Mouse (Mus musculus) midbrain, embryonic 13.5 days (tissue): ENCODE measurements around the gene Ust. TPM values are rescaled to one million over a fixed set of nuclear protein-coding genes. Genes with fewer than 3 reads are reported as not detected.

Experiments used
- ATAC-seq: fragments of 200-750 bp; cut with Nextera tagmentation; 2 replicates; pipeline ENCODE4 v1.8.0; 2017; ENCODE audit warnings: mild to moderate bottlenecking, moderate TSS enrichment, moderate library complexity
- H3K27ac ChIP-seq: fragments of 300-500 bp; sonication (generic); 2 replicates; pipeline ENCODE4 v1.5.1; 2015; ENCODE audit warnings: inconsistent platforms, mild to moderate bottlenecking, moderate library complexity
- H3K27me3 ChIP-seq: fragments of 300-500 bp; sonication (generic); 2 replicates; pipeline ENCODE4 v1.6.1; 2015; ENCODE audit warnings: mild to moderate bottlenecking, inconsistent platforms
- H3K36me3 ChIP-seq: fragments of 300-500 bp; sonication (generic); 2 replicates; pipeline ENCODE4 v1.6.1; 2015; ENCODE audit warnings: mild to moderate bottlenecking, inconsistent platforms
- H3K4me1 ChIP-seq: fragments of 300-500 bp; sonication (generic); replicated peaks from 2 replicates; pipeline ENCODE4 v1.6.1; 2015; ENCODE audit warnings: inconsistent platforms
- H3K4me2 ChIP-seq: fragments of 300-500 bp; sonication (generic); replicated peaks from 2 replicates; pipeline ENCODE4 v1.6.1; 2015; ENCODE audit warnings: moderate library complexity, mild to moderate bottlenecking, inconsistent platforms
- H3K4me3 ChIP-seq: fragments of 300-500 bp; sonication (generic); replicated peaks from 2 replicates; pipeline ENCODE4 v1.5.1; 2015; ENCODE audit warnings: mild to moderate bottlenecking, inconsistent platforms
- H3K9ac ChIP-seq: fragments of 300-500 bp; sonication (generic); replicated peaks from 2 replicates; pipeline ENCODE4 v1.6.1; 2015; ENCODE audit warnings: mild to moderate bottlenecking, inconsistent platforms
- H3K9me3 ChIP-seq: fragments of 300-500 bp; sonication (generic); 2 replicates; pipeline ENCODE4 v1.6.1; 2016; ENCODE audit warnings: mild to moderate bottlenecking, inconsistent platforms
- whole genome bisulfite sequencing: fragments of 180-500 bp; shearing (Covaris S2); methylation state at CpG from one replicate; pipeline ENCODE4 v1.1.7; 2015; 5-methylcytosine and 5-hydroxymethylcytosine counted together
- polyA plus RNA-seq: library from polyadenylated mRNA; unstranded; fragments of >200 nt; fragmentation: Nextera tagmentation; extraction: Ambion mirVana; gene quantifications from 2 replicates; pipeline ENCODE4 v1.2.1, GENCODE M21; 2015

The Ust gene
- polyA plus RNA-seq, 1 experiment from 2014 or later, result 2.7 TPM

- Histone ChIP-seq H3K4me2 (no peak overlapping the region), H3K4me3 (no peak overlapping the region), H3K27me3 (no peaks in the 10 kb centered on the region), H3K36me3 (no peaks in the 10 kb centered on the region), H3K27ac (no peak overlapping the region), H3K9me3 (no peaks in the 10 kb centered on the region), H3K9ac (no peak overlapping the region), H3K4me1 (no peaks in the 10 kb centered on the region)
- ATAC-seq, result no peak
- WGBS, result 94% methylated on average over 4 of the region's 4 CpGs
Measured at GRCm38 (mm10) chr10:8405141-8405540, 113.5 kb downstream of the Ust start.

GRCm38 (mm10) chr10:8392226-8392625, 126.4 kb downstream of the Ust start:
- no peak overlapping the region for H3K4me3 ChIP-seq
- H3K27me3 ChIP-seq, result no peaks in the 10 kb centered on the region
- 85% methylated on average over 2 of the region's 2 CpGs for WGBS
- H3K27ac ChIP-seq, result no peak overlapping the region
- ATAC-seq, result no peak
- H3K4me1 ChIP-seq, result peaks cover 5% of the 10 kb centered on the region; the same call in 1 of the 2 replicates
- H3K36me3 ChIP-seq, result no peaks in the 10 kb centered on the region
- H3K9ac ChIP-seq, result no peak overlapping the region
- H3K4me2 ChIP-seq, result no peak overlapping the region
- H3K9me3 ChIP-seq, result no peaks in the 10 kb centered on the region

- Histone ChIP-seq H3K27me3 (no peaks in the 10 kb centered on the region), H3K4me3 (no peak overlapping the region), H3K9me3 (no peaks in the 10 kb centered on the region), H3K36me3 (no peaks in the 10 kb centered on the region), H3K9ac (no peak overlapping the region), H3K4me2 (no peak overlapping the region), H3K27ac (no peak overlapping the region), H3K4me1 (peaks cover 5% of the 10 kb centered on the region; the same call in 1 of the 2 replicates)
- 25% methylated on average over 4 of the region's 4 CpGs for WGBS
- ATAC-seq, result 0 out of 2 replicates have a peak, but pooled peaks have one; percentile 24
Measured at GRCm38 (mm10) chr10:8391264-8391748, 127.3 kb downstream of the Ust start.

- ATAC-seq, result no peak
- Histone ChIP-seq H3K4me1 (peaks cover 5% of the 10 kb centered on the region; the same call in 1 of the 2 replicates), H3K27ac (no peak overlapping the region), H3K4me2 (no peak overlapping the region), H3K36me3 (no peaks in the 10 kb centered on the region), H3K27me3 (no peaks in the 10 kb centered on the region), H3K4me3 (no peak overlapping the region), H3K9ac (no peak overlapping the region), H3K9me3 (no peaks in the 10 kb centered on the region)
- WGBS, result 79% methylated on average over 7 of the region's 7 CpGs
Measured at GRCm38 (mm10) chr10:8388239-8388638, 130.4 kb downstream of the Ust start.

- H3K4me1 ChIP-seq, result no peaks in the 10 kb centered on the region
- no peak overlapping the region for H3K9ac ChIP-seq
- H3K36me3 ChIP-seq, result no peaks in the 10 kb centered on the region
- H3K4me2 ChIP-seq, result no peak overlapping the region
- WGBS, result 81% methylated on average over 10 of the region's 10 CpGs
- H3K27ac ChIP-seq, result no peak overlapping the region
- no peaks in the 10 kb centered on the region for H3K27me3 ChIP-seq
- no peak for ATAC-seq
- no peak overlapping the region for H3K4me3 ChIP-seq
- H3K9me3 ChIP-seq, result no peaks in the 10 kb centered on the region
Measured at GRCm38 (mm10) chr10:8369894-8370500, 148.6 kb downstream of the Ust start.

- no peak for ATAC-seq
- Histone ChIP-seq H3K4me1 (peaks cover 7% of the 10 kb centered on the region; the same call in 1 of the 2 replicates), H3K4me3 (no peak overlapping the region), H3K36me3 (no peaks in the 10 kb centered on the region), H3K9ac (no peak overlapping the region), H3K27me3 (no peaks in the 10 kb centered on the region), H3K27ac (no peak overlapping the region), H3K4me2 (no peak overlapping the region), H3K9me3 (no peaks in the 10 kb centered on the region)
- WGBS, result 23% methylated on average over 1 of the region's 1 CpGs
Measured at GRCm38 (mm10) chr10:8365816-8366215, 152.8 kb downstream of the Ust start.

GRCm38 (mm10) chr10:8364182-8364581, 154.4 kb downstream of the Ust start:
- WGBS, result 7% methylated on average over 3 of the region's 3 CpGs
- no peak for ATAC-seq
- Histone ChIP-seq H3K4me1 (peaks cover 7% of the 10 kb centered on the region; the same call in 1 of the 2 replicates), H3K27ac (no peak overlapping the region), H3K36me3 (no peaks in the 10 kb centered on the region), H3K4me3 (no peak overlapping the region), H3K4me2 (no peak overlapping the region), H3K27me3 (no peaks in the 10 kb centered on the region), H3K9me3 (no peaks in the 10 kb centered on the region), H3K9ac (no peak overlapping the region)

GRCm38 (mm10) chr10:8363281-8363680, 155.3 kb downstream of the Ust start:
- Histone ChIP-seq H3K27ac (no peak overlapping the region), H3K27me3 (no peaks in the 10 kb centered on the region), H3K9ac (no peak overlapping the region), H3K36me3 (no peaks in the 10 kb centered on the region), H3K4me1 (peaks cover 7% of the 10 kb centered on the region; the same call in 1 of the 2 replicates), H3K4me2 (no peak overlapping the region), H3K4me3 (no peak overlapping the region), H3K9me3 (no peaks in the 10 kb centered on the region)
- ATAC-seq, result no peak
- WGBS, result 31% methylated on average over 8 of the region's 8 CpGs

- Histone ChIP-seq H3K36me3 (no peaks in the 10 kb centered on the region), H3K27me3 (no peaks in the 10 kb centered on the region), H3K4me2 (no peak overlapping the region), H3K9me3 (no peaks in the 10 kb centered on the region), H3K4me1 (no peaks in the 10 kb centered on the region), H3K27ac (no peak overlapping the region), H3K4me3 (no peak overlapping the region), H3K9ac (no peak overlapping the region)
- WGBS, result 84% methylated on average over 15 of the region's 15 CpGs
- no peak for ATAC-seq
Measured at GRCm38 (mm10) chr10:8358286-8359045, 160.2 kb downstream of the Ust start.

GRCm38 (mm10) chr10:8353534-8353933, 165.1 kb downstream of the Ust start:
- Histone ChIP-seq H3K9me3 (no peaks in the 10 kb centered on the region; the same call in 1 of the 2 replicates), H3K27ac (no peak overlapping the region), H3K4me1 (no peaks in the 10 kb centered on the region), H3K36me3 (no peaks in the 10 kb centered on the region), H3K27me3 (no peaks in the 10 kb centered on the region), H3K4me3 (no peak overlapping the region), H3K9ac (no peak overlapping the region), H3K4me2 (no peak overlapping the region)
- WGBS, result 90% methylated on average over 4 of the region's 4 CpGs
- no peak for ATAC-seq

- ATAC-seq, result no peak
- no peaks in the 10 kb centered on the region; the same call in 1 of the 2 replicates for H3K9me3 ChIP-seq
- H3K9ac ChIP-seq, result no peak overlapping the region
- H3K4me1 ChIP-seq, result no peaks in the 10 kb centered on the region
- H3K27ac ChIP-seq, result no peak overlapping the region
- H3K4me3 ChIP-seq, result no peak overlapping the region
- H3K27me3 ChIP-seq, result no peaks in the 10 kb centered on the region
- no peaks in the 10 kb centered on the region for H3K36me3 ChIP-seq
- WGBS, result 93% methylated on average over 7 of the region's 7 CpGs
- no peak overlapping the region for H3K4me2 ChIP-seq
Measured at GRCm38 (mm10) chr10:8350626-8351025, 168.0 kb downstream of the Ust start.

- H3K36me3 ChIP-seq, result no peaks in the 10 kb centered on the region
- H3K9ac ChIP-seq, result no peak overlapping the region
- 67% methylated on average over 5 of the region's 5 CpGs for WGBS
- no peak overlapping the region for H3K4me2 ChIP-seq
- no peaks in the 10 kb centered on the region for H3K4me1 ChIP-seq
- ATAC-seq, result no peak
- H3K27me3 ChIP-seq, result no peaks in the 10 kb centered on the region
- no peak overlapping the region for H3K4me3 ChIP-seq
- H3K27ac ChIP-seq, result no peak overlapping the region
- H3K9me3 ChIP-seq, result no peaks in the 10 kb centered on the region; the same call in 1 of the 2 replicates
Measured at GRCm38 (mm10) chr10:8347497-8347896, 171.1 kb downstream of the Ust start.
